Mouse (Mus musculus) layer of hippocampus, adult 9-11 months (tissue): Measurements from ENCODE around the gene Vrtn.

ENCODE experiments used
- DNase-seq: peaks from one replicate; pipeline ENCODE4 v3.0.0; 2022

Vrtn gene

DNA sequence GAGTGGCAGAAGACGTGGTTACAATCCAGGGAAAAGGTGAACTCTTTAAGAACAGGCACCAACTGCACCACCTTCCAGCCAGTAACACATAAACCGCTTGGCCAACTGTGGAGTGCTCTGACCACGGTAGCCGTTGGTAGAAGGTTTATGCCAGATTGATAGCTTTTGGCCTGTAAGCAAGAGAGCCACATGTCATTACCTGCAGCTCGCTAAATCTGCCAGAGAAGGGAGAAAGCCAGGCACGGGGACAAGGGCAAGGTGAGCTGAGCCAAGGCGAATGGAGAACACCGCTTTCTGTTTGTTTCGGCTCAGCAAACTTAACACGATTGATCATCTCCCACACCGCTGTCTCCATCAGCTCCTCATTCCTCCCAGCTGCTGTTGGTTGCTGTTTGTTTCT is 48.2 kb downstream of the Vrtn start:
- DNase-seq, result no peak

DNA sequence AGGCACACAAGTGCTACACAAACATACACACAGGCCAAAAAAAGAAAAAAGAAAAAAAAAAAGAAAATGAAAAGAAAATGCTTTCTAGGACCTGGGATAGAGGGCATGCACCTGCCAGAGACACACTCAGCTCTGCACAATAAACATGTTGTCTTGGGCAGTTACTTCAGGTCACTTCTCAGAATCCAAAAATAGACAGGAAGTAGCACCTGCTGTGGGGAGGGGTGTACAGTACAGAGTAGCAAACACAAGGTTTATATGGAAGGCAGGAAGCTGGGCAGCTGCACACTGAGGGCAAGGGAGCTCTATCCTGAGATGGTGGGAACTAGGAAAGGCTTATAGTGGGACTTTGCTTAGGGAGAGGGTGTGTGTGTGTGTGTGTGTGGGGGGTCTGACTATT is 50.5 kb downstream of the Vrtn start:
- DNase-seq, result no peak

DNA sequence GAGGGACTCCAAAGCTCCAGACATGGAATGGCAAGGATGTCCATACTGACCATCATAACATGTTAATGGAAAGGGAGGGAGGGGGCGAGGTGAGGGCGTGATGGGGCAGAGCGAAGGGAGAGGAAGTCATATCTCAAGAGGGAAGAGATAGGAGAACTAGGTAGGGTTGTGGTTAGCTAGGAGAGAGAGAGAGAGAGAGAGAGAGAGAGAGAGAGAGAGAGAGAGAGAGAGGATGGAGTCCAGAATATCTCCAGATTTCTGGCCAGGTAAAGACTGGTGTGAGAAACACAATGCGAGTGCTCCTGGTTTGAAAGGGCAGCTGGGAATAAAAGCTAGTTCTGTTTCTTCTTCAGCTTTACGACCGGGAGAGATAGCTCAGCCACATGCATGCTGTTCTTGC is 51.3 kb downstream of the Vrtn start:
- no peak for DNase-seq

DNA sequence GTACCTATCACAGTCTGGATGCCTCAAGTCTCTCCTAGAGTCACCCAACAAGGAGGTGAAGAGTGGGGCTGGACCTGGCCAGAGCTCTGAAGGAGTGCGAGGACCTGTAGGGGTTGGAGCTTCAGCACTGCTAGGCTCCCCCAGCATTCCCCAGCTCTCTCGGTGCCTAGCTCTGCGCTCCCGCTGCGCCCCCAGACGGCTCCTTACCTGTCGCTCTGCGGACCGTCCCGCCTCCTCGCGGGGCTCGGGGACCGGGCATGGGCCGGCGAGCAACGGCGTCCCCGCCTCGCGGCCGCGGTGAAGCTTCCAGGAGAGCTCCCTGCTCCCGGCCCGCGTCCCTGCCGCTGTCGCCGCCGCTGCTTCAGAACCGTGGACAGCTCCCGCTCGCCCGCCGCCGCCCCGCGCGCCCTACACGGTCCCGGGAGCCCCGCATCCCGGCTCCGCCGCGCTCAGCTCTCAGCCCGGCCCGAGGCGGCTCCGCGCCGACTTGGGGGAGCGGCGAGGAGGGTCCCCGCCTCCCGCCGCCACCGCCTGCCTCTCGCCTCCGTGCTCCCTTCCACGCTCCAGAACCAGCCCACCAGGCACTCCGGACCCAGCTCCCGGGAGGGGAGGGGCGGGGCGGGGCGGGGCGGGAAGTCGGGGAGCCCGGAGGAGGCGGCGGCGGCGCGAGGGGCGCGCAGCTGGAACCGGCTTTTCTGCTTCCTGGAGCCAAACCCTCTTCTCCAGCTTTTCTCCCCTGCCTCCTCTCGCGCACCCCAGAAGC is 57.7 kb downstream of the Vrtn start, which contains the start of gene Syndig1l:
TSS of gene Syndig1l (minus strand) at position 513 of the 763 bp plus-strand sequence.
- no peak for DNase-seq
